Mouse (Mus musculus) testis, adult 2 months (tissue): ENCODE measurements around the gene B3galt1.

ENCODE experiments used
- CTCF ChIP-seq: fragments of 200-500 bp; IDR thresholded peaks from 2 replicates; pipeline ENCODE4 v1.5.1; 2012; ENCODE audit warnings: low read depth, mild to moderate bottlenecking, inconsistent platforms, low read length, moderate library complexity; ENCODE audit not compliant: control insufficient read depth, insufficient read depth, insufficient replicate concordance
- POLR2A ChIP-seq: fragments of 200-500 bp; IDR thresholded peaks from 2 replicates; pipeline ENCODE4 v1.6.1; 2012; ENCODE audit warnings: low read depth, mild to moderate bottlenecking, inconsistent platforms, low read length, moderate library complexity; ENCODE audit not compliant: control insufficient read depth

- TF ChIP-seq CTCF (no peak), POLR2A (no peak)
These were observed 332.5 kb downstream of the B3galt1 start for GRCm38 (mm10) chr2:67897956-67898689.
